Mouse (Mus musculus) urinary bladder, adult 18-20 months (tissue): ENCODE measurements at regions not wholly inside any gene's neighbourhood (a gene's known extent, or its start where the extent isn't known, plus 50 kb on each side); places are given as distances from the start of the nearest gene placed in this dataset.

Experiments used
- DNase-seq, 2 experiments: peaks; one replicate each; pipeline ENCODE4 v3.0.0; 2022; ENCODE audit warnings: low spot score in 2 of 2, mixed read lengths in 2 of 2

DNA sequence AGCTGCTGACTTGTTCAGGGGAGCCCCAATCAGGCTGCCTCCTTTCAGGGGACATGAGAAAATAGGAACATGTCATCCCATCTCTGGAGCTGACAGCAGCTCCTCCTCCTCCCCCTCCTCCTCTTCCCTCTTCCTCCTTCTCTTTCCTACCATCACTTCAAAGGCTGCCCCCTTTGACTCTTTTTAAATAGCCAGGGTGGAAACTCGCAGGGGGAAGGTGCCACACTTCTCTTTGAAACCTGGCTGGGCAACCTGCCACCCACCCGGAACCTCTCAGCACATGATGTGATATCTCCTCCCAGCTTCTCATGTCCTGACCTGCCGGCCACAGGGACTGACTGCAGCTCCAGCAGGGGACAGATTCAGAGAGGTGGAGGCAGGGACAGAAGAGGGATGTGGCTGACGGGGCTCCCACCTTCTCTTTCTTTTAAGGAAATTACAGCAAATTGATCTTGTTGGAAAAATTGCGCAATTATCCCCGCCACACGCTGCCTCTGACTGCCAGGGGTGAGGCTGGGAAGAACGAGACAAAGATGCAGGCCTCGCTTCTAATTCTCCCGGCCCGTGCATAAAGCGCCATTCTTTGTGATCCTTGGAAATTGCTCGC is 399.6 kb upstream of the Kazn start:
- DNase-seq = peak in 1 of 2 experiments; percentile 7

DNA sequence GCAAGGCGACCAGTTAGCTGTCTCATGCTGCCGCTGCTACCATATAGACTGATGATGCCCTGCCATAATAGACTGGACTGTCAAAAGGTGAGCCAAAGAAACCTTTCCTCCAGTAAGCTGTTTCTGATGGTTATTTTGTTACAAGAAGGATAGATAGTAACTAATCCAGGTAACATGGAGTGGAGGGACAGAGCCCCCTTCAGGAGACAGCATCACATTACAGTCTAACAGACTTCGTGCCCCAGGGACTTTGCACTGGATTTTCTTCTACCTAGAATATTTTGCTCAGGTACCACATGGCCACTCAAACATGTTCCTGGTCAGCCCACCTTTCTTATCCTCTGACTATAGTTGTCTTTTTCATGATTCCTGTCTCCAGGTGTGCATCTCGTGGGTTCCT is 398.9 kb upstream of the Kazn start:
- no peak for DNase-seq

DNA sequence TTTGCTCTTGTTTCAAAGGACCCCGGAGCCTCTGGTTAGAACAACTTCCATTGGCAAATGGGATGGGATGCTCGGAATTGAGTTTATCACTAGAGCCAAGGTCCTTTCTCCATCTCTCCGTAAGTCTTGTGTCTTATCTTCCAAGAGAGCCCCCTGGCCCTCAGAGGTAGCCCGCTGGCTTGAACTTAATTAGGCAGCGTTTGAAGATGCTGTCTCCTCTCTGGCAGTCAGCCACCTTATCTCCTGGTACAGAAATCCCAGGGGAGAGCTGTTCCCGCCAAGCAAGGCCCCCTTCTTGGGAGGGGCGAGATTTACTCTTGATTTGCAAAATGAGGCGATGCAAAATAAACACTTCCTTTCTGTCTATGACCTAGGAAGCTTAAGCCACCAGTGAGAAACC is 395.2 kb upstream of the Kazn start:
- no peak for DNase-seq

DNA sequence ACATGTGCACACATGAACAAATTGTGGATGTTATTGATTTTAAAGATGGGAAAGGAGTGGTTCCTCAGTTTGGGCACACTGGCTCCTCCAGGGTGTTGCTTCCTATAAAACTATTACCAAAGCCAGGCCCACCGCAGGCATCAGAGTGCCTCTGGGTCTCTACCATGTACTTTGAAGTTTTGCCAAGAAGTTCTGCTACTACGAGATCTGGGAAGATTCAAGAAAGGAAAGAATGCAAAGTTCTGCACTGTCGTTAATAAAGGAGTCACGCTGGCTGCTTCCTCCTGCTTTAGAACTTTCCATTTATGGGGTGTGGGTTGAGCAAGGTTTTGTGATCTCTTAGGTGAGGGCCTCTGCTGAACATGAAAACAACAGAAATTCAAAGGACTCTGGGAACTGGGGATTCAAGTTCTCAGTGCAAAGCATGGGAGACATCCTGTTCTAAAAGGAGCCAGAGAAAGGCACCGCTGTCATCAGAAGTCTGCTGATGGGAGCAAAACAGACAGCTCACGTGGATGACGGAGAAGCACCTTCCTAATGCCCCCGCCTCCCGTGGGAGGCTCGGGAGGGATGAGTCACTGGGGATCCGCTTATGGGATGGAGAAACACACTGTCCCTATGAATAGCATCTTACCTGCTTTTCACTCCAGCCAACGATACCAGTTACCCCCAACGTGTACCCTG is 394.6 kb upstream of the Kazn start:
- no peak for DNase-seq

DNA sequence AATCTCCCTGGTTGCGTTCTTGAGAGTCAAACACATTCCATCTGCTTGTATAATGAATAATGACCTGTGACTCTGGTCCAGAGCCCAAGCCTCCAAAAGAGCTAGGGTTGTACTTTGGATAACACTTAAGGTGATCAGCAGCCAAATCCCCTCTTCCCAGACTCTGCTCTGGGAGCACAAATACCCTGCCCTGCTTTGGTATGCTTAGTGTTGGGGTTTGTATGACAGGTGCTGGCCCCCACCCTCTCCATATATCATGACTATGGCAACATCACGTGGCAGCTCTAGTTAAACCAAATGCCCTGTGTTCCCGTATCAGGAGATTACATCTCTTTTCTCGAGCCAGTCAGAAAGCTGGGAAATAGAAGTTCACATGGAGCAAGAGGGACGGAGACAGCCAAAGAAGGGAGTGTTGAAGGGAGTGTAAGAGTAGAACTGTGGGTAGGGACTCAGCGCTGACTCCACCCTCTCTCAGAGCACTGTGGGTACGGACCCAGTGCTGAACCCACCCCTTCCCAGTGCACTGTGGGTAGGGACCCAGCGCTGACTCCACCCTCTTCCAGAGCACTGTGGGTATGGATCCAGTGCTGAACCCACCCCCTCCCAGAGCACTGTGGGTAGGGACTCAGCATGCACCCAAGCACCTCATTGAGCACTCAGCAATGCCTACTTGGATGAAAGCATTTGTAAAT is 387.4 kb upstream of the Kazn start:
- no peak for DNase-seq

DNA sequence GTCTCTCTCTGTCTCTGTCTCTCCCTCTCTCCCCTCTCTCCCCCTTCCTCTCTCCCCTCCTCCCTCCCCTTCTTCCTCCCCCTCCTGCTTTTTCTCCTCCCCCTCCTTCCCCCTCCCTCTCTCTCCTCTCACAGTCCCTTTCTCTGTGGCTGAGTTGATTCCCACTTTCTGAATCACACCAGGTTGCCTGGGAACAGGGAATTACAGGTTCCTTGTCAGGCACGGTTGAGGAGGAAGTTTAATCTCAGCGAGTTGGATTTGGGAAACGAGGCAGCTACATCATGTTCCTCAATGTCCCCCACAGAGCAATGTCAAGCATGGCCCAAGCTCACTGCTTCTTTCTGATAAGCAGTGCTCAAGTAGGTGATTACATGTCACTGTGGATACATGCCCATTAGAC is 386.3 kb upstream of the Kazn start:
- no peak for DNase-seq

DNA sequence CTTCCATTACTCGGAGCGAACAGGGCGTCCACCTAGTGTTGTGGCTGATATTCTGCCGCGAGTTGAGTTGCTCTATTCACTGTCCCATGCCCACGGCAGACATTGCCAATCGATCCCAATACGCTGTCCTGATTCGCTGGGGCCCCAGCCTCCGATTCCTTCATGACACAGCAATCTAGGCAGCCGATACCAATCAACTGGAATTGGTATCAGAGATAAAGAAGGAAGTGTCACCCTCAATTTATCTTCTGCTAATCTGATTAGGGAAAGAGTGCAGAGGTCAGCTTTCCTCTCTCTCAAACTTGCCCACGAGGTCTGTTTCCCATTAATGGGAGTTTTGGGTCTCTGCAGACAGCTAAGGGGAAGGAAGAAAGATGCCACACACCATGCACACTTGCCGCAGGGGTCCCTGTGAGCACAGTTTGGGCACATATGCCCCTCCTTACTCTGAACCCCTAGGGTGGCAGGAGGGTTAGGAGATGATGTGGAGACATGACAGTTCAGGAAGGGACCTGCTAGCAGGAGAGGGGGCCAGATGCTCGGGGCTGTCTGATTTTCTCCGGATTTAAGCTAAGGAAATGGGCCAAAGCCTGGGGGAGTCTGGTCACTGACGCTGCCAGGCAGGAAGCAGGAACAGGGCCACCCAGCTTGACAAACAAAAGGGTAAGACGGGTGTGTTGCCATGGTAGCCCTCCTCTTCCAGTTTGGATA is 383.1 kb upstream of the Kazn start:
- no peak for DNase-seq

DNA sequence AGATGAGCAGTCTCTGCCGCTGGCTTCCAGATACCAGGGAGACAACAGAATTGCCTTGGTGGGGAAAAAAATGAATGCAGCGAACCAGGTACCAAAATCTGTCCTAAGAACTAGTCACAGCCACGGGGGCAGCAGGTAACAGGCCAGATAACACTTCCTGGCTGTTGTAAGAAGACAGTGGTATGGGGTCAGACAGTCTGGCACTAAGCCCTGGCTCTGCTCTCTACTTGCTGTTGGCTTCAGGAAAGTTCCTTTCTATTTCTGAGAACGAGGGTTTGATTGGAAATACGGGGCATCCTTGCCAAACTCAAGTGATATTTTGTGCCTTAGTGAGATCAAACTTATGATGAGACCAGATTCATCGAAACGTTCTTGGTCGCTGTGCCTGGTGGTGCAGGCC is 380.2 kb upstream of the Kazn start:
- DNase-seq = no peak

DNA sequence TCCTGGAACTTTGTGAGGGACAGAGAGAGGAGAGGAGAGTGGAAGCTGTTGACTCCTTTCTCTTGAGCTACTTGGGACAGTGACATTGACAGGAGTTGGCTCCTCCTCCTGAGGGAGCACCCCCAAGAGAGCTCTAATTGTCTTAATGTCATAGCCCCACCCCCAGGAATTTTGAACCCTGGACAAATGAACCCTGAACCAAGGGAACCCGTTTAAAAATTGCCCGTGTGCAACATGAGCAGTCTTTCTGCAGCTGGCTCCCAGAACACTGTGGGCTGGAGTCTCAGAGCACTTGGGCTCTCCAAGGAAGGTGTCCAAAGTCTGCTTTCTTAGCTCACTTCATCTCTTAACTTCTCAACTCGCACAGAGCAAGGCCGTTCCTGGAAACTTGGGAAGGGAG is 379.6 kb upstream of the Kazn start:
- DNase-seq = no peak

DNA sequence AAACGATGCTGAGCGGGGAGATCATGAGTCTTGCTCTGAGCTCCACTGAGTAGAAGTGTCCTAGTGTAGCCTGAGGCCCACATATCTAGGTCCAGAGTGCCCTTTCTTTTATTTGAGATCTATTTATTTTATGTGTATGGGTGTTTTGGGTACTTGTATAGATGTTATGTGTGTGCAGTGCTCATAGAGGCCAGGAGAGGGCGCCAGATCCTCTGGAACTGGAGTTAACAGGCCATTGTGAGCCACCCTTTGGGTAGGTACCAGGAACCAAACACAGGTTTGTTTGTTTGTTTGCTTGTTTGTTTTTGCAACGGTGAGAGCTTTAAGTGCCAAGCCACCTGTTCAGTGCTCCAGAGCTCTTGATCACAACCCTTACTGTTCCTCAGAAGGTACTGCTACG is 378.5 kb upstream of the Kazn start:
- no peak for DNase-seq

DNA sequence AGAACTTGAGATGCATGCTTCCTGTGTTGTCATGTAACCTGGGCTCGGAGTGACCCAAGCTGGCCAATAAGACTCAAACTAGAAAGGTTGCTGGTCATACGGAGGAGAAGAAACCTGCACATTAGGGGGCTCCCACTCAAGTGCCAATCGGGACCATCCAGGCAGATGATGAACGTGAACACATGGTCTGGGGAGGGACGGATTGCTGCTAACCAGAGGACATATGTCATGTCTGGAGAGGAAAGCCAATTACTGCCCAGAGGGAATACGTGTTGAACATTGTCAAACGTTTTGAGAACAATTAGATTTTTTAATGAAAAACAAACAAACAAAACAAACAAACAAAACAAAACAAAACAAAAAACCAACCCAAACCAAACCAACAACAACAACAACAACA is 377.7 kb upstream of the Kazn start:
- no peak for DNase-seq

DNA sequence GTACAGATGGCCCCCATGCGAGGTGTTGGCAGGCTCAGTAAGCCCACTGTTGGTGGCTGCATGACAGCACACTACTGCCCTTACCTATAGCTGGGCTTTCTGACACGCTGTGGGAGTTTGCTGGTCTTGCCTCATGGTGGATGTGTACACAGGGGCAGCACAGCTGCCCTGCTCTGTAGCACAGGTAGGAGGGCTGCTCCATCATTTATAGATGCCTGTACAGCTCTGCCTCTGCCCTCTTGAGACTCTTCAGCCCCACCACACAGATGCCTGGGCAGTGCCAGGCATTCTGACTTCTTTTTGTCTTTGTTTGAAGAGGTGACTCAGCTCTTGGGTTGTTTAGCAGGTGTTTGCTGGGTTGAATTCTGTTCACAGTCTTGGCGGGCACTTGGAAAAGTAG is 365.9 kb upstream of the Kazn start:
- DNase-seq = no peak

DNA sequence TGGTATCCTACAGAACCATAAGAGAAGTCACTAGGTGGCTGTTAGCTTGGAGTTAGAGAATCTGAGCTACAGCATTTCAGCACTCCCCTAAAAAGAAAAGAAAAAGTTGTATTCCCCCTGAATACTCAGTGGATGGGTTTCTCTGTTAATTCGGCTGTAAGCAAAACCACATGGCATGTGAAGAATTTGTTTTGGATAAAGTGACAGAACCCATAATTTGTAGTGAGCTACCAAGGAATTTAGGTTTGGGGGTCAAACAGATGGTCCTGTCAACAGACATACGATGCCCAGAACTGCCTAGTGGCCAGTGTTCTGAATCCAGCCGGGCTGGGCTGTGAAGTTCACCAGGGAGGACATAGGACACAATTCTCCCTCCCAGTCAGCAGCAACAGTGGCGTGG is 358.0 kb upstream of the Kazn start:
- DNase-seq = no peak

DNA sequence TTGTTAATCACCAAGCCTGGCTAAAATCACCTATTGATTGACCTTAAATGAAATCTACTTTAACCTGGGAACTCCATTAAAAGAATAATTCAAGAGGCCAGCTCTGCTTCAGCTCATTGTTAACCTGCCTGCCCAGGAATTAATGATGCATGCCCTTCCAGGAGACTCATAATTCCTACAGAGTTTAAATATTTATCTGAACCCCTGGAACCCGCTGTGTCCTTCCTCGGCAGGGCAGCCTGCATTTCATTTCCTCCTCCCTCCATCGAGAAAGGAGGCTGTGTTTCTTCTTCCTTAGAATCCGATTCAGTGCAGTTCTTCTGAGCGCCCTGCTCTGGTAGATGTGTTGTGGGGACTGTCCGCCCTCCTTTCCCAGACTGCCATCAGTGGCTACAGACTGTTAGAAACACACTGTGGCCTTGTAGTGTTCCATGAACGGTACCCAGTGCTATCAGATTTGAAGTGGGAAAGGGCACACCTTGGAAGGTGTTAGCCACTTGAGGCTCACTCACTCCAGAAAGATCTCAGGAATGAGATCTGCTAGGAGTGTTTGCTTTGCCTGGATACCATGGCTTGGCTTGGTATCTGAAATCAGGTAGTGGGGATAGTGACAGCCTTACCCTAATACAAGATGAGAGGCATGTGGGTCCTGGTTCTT is 350.0 kb upstream of the Kazn start:
- no peak for DNase-seq

DNA sequence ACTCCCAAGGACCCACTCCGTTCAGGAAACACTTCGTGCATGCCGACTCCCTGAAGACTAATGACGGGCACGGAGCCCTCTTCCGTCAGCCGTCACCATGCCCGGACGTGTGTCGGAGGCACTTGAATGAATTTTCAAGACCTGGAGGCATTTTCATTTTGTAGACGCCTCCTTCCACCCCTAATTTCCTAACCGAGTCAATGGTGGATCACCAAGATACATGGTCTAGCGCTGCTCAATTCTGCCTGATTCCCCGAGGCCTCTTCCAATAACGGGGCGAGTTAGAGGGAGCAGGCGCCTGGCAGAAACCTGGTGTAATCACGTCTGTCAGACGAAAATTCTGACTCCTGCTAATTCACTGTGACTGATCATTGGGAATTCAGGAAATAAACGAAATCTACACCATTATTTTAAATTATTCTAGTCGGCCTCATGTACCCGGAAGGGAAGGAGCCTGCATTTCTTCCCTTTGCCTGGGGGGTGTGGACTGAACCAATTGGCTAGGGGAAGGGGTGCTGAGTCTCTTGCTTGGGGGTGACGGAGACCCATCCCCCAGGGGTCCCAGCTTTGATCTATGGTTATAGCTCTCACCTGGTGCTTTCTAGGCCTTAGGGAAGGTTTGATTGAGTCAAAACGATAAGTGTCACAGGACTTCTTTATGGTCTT is 349.4 kb upstream of the Kazn start:
- DNase-seq = no peak

DNA sequence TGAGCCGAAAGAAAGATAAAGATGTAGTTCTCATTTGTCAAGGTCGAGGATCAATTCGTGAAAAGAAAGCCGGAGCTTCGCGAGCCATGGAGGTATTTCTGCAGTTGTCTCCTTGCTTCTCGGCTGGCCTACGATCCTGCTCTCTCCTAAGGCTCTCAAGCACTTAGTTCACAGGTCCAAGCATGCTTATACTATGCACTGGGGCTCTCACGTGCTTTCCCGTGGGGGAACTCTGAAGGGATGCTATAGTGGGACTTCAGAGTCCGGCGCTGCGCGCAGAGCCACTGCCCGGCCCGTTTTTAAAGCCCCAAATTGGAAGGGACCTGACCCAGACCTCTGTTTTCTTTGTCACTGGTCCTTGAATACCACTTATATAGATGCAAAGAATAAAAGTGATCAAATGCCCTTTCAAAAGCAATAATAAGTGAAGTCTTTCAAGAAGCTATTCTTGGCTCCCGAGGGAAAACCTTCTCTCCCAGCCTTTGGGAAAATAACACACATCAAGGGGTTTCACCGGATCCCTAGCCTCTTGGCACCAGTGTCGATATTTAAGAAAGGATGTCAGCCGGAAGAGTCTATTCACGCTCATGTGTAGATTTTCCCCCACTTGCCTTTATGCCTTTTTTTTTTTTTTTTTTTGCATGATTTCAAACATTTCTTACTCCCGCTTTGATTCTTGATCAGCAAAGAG is 348.3 kb upstream of the Kazn start:
- DNase-seq = no peak

DNA sequence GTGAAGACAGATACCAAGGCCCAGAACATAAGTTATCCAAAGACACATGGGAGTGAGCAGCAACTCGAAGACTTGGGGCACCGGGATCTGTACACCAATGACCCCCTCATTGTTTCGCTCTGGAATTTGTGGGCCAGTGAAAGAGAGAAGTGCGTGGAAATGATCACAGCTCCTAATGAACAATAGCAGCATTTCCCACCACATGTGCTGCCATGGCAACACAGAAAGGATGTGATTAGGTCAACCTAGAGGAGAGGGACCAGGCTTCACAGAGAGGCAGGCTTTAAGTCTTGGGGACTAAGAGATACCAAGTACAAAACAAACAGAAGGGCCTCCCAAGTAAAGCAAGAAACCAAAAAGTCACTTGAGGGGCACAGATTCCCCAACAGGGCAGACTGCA is 339.3 kb upstream of the Kazn start:
- DNase-seq = no peak

DNA sequence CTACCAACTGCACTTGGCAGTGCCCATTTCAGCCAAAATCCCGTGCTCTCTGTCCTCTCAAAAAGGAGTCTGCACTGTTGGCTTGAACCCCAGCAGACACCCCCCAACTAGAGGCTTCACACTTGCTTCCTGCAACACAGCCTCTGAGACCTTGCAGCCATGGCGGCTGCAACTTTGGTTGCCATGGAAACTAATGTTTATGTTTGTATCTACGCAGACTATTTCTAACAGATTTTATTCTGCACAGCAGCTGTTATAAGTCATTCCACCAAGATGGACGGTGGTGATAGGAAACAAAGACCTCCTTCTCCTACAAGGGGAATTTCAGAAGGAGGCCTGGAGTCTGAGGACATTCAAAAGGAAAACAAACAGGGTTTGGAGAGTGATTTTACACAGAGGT is 338.3 kb upstream of the Kazn start:
- no peak for DNase-seq

DNA sequence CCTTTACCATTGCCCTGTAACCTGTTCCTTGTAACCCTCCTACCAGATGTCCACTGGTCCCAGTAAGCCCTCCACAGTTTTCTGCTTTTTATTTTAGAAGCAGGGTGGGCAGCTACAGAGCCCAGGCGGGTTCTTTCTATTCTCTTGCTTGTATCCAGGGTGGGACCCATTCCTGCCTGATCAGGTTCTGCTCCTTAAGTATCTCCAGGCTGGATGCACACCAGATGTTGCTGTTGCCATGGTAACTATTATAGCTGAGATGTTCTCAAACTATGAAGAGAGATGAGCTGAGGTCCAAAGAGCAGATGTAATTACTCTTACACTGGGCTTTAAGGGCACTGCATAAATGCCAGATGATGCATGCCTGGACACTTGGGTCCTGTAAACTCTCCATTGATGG is 335.3 kb upstream of the Kazn start:
- DNase-seq = no peak

DNA sequence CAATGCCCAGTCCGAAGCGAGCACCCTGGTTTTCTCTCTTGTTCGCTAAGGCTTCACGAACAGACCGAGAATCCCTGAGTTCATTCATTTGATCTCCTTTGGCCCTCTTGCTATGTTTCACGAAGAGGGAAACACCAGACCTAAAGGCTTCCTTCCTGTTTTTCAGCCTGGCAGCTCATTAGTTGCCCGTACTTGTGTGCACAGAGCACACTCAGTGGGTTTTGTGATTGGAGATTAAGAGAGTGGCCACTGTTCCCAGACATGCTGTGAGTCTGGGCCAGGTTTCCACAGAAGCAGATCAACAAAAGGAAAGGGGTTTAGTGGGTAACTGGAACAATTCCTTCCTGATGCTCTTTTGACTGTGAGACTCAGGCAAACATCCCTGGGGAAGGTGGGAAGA is 331.5 kb upstream of the Kazn start:
- no peak for DNase-seq

DNA sequence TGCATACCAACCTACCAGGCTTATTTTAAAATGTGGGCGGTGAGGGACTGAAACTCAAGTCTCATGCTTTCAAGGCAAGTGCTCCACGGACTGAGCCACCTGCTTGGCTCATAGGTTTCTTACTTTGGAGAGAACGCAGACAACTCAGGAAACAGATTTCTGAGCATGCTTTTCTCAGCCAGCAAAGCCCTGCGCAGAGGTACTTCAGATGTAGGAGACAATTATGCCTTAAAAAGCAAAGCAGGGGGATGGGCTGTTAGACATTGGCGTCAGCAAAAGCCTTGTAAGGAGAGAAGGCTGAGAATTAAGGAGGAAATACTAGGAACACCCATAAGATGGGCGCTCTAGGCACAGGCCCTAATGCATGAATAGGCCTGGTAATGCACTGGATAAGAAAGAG is 329.4 kb upstream of the Kazn start:
- DNase-seq = no peak
